Mouse (Mus musculus) B cell, adult 2 months (primary cell): ENCODE data around the gene Ecm1.

Experiments used
- DNase-seq, 2 experiments: peaks; one replicate each; pipeline ENCODE4 v3.0.0; 2022

Gene Ecm1

DNA sequence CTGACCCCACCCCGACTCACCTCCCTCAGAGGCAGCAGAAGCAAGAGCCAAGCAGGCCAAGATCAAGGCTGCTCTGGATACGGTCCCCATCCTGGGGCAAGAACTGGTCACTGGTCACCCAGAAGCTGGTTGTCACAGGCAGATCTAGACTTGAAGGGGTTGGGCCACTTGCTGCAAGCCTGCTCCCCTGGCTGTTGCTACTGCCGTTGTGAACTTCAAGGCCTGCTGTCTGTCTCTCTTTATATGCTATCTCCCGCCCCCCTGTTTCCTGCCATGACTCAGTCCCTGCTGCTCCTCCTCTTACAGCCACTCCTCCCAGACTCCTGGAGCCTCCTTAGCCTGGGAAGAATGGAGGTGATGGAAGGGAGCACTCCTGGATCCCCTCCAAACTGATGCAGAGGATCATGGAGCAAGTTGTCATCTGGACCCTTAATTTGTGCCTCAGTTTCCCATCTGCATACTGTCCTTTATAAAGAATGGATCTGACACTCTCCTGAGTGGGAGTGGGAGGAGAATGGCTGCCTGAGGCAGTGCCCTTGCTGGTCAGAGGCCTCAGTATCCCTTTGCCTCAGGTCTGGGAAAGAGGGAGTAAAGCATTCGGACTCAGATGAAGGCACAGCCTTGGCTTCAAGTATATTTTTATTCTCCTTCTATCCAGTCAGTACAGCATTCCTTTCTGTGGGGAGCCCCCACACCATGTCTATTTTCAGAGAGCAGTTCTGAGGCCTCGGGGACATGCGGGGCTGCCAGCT, at the start of gene Ecm1:
Gene Ecm1, minus strand, starts transcription at position 217 of the 752 bp plus-strand sequence.
- no peak for DNase-seq

DNA sequence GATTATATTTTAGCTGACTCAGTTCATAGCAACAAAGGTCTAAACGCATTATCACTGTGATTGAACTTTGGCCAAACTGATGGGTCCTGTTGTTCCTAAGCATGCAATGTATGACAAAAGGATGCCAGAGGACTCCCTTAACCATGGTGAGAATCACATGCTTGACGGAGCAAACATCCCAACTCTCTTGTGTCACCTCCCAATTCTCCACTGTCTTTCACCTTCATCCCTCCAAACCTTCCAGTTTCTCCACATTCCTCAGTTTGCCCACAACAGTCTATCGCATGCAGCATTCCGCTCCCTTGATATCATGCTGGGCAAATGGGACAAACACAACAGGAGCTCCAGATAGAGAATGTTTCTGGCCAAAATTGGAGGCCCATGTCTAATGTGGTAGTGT, 46.1 kb upstream of the Ecm1 start:
- no peak for DNase-seq

DNA sequence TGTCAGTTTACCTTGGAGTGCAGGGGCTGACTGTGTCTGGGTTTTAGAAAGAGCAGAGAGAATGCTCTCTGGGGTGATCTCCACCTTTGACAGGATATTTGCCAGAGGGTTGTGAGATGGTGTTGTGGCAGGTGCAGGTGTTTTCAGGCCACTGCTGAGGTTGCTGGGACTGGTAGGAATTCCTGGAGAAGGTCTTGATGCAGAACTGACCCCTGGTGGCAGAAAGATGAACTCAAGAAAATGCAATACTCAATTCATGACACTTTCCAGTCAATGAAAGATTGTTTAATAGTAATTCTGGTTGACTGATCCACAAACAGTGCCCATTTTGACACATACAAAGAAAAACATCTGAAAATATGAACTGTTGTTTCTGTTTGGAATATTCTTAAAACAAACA, 32.6 kb upstream of the Ecm1 start:
- peak; percentile 48 to 55 for DNase-seq

DNA sequence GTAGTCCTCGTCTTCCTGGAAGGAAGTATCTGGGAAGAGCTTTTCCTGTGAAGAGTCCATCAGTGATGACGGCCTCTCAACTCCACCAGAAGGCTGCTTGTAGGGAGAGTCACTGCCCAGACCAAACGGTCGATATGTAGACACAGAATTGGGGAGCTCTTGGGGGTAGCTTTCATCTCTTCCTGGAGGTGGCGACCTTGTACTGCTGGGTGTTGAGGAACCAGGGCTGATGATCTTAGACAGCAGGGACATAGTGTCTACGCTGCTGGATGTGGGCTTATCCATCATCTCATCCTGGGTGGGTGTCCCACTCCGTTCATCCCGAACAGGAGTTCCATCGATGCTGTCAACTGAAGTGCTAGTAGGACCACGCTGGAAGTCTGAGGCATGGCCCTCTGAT, 26.2 kb upstream of the Ecm1 start:
- DNase-seq, result no peak

DNA sequence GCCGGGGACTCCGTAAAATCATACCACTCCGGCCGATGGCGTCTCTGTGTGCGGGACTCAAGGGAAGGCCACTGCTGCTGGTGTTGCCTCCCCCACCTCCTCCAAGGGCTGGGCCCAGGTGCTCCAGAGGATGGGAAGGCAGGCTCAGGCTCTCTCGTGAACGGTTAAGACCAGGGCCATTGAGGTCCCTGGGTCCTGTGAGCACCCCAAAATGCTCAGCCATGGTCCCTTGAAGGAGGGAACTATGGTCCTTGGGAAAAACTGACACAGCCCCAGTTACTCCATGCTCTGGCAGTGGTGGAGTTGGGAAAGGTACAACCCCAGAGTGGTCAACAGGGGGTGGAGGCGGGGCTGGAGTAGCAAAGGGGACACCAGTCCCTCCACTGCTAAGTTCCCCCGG, 24.4 kb upstream of the Ecm1 start:
- no peak for DNase-seq

DNA sequence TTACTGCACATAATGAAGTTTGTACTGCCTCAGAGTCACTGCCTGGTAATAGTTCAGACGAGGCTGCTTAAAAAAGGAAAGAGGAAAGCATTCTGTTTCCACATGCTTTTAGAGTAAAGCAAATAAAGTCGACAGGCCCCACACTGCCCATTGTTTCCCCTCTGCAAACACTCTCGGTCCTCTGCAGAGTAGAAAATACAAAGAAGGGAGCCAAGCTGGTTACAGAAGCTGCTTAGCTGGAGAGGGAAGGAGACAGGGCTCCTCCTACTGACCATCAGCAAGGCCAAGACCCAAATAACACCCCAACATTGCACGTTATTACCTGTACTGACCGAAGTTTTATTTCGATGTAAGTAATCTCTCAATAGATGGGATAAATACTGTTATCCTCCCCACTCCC, 23.6 kb upstream of the Ecm1 start:
- no peak for DNase-seq

DNA sequence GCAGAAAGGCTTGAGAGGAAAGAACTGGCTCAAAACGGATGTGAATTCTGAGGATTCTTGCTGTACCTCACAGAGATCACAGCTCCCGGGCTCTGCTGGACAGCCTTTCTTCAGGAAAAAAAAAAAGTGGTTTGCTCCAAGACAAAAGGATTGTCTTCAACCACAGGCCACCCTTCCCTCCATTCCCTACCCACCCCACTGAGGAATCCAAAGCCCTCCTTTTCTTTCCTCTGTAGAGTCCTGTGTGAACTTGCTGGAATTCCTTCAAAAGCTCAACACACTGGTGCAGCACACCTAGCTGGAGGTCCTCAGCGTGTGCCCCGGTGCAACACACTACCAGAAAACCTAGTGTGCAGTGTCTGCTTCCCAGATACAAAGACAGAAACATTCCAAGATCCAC, 22.4 kb upstream of the Ecm1 start:
- DNase-seq, result no peak

DNA sequence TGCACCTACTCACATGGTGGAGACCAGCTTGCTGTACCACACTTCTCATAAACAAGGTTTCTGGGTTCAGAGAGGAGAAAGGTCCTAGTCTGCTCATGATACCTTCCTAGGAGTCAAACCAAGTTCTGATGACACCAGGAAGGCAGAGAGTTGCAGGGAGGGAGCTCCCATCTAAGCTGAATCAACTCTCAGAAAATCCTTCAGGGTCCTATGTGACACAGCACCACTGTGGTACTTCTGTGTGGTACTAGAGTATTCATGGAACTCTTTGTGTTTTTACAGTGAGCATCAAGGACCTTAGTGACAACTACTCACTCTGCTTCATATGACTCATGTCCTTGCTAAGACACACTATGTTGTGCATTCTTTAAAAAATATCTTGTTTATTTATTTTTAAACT, 21.3 kb upstream of the Ecm1 start:
- no peak for DNase-seq

DNA sequence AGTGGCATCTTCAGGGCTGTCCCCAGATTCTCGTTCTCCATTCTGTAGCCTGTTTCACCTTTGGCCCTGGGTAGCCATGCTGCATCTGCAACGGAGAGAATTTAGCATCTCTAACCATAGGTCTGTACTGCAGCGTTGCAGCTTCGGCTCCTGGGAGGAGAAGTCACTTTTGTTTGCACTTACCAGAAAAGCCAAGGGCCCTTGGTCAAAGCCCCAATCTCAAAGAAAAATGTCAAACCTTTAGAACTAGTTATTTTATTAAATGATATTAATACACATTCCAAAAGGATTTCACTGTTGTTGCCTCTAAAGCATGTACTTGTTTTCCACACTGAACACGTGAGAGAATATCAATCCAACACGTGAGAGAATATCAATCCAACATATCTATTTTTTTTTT, 20.7 kb upstream of the Ecm1 start, which contains the start of gene Tars2:
Gene Tars2, minus strand, starts transcription at position 101 of the 400 bp plus-strand sequence.
- DNase-seq, result no peak

DNA sequence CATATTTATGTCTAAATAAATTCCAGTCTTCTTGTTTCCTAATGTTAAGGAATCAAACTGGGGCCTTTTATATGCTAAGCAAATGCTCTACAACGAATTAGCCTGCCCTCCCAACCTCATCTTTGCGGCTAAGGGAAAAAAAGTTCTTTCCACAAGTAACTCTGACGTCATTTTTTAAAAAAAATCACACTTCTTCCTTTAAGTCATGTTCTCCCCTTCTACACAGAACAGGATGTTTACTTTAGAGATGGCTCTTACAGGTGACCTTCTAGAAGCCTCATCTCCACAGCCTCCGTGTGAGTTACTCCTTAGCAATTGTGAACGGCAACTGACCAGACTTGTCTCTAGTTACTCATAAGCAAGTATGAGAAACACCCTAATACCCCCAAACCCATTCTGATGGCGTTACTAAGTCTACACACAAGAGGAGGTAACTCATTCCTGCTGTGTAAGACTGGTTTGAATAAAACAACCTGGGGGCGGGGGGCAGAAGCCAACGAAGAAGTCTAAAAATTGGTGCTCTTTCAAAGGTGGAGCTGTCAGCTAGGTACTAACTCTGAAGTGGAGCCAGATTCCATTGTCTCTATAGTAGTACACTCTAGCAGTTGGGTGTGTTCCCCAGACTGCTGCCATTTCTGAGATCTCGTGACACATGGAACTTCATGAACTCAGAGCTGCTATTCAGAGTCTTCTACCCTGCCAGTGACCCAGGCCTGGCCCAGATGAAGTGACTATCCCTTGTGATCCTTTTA, 19.3 kb upstream of the Ecm1 start:
- no peak for DNase-seq

DNA sequence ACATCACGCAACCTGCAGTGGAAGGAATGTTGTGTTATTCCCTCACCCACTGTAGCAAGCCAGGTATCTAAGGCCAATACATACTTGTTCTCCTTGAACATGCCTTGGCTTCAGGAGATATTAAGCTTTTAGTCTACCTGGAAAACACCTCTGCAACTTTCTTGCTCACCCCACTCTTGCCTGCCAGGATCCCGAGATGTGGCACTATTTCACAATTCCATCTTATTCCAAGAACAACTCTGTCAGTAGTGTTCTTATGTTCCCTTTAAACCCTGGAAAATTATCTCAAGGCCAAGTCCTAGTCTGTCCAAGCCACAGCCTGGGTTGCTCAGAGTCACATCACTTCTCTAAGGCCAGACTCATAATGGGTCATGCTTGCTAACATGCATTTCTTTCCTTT, 17.4 kb upstream of the Ecm1 start:
- no peak for DNase-seq

DNA sequence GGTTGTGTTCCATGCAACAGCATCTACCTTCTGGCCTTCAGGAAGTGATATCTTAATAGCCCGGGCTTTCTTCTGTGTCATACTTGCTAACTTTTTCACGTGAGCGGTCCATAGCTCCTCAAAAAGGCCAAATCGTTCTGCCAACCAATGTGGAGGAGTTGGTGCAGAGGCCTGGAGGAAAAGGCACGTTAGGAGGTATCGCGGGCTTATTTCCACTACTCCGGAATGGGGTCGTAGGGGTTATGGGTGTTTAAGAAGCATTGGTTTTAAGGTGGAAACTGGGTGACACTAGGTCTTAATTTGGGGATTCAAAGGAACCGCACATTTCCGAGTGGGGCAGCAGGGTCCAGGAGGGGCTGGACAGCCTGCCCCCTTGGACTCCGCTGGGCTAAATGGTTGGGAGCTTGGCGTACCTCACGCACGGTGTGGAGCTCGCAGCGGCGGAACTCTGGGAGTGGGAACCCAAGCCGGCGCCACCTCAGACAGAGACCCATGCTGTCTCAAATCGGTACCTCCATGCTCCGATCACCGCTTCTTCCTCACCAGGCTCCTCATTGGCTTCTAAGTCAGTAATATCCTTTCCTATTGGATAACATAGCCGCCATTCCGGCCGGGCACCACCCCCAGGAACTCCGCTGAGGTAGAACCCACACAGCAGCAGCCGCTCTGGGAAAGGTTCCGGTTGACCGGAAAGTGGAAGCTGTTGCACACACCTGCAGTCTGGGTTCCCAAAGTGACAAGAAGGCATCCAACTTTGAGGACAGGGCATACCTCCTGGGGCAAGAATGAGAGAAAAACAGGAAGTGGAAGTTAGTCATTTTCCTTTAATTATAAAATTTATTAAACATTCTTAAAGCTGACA, 15.2 kb upstream of the Ecm1 start:
- peak; percentile 85 to 86 for DNase-seq

DNA sequence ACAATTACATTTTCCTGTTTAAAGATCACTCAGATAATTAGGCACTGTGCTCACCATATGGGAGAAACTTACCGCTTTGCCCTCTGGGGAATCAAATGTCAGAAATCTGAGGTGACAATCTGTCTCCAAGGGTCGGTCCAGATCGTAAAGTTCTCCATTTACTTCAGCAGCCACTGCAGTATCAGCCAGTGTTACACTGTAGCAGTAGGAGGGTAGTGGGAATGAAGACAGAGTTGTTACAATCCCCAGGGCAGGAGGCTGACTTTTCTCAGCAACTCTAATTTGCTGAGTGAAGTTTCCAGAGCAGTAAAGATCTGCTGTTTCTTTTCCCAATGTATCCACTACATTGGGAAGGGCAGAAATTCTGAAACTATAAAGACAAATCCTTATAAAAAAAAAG, 13.6 kb upstream of the Ecm1 start:
- no peak for DNase-seq

DNA sequence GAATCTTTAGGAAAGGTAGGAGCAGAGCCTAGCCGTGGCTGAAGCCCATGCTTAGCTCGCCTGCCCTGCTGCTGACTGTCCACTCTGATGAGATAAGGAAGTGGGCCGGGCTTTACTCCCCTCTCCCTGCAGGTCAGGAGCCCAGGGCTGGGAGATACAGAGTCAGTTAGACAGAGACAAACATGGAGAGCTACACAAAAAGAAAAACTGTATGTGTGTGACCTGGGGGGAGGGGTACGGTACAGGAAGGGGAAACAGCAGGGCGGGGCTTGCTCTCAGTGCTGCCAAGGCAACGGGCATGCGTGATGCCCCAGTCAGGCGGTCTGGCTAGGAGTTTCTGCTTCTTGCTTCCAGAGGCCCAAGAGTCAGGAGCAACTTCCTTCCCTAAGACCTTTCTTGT, 1.0 kb upstream of the Ecm1 start:
- DNase-seq, result no peak

DNA sequence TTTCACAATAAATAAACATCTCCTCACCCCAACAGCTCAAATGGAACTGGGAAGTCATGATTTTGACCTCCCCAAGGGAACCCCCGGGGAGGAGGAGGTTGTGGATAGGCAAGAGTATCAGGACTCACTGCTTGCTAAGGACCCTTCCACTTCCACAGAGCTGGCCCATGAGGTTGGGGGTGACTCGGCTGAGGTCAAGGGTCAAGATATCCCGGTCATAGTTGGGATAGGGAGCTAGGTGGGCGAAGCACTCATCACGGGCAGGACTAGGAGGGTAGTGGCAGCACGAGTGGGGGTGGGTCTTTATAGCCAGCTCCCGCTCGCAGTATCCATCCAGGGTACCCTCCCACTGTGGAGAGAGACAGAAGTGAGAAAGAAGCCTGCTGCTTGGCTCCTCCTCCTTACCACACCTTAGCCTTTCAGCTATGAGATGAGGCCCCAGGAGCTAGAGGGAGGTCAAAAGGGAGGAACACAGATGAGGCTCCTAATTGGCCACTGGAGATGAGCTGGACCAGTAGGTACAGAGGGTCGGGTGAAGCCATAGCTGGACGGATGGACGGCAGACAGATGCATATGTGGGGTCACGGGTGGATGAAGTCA, 4.2 kb downstream of the Ecm1 start:
- no peak for DNase-seq

DNA sequence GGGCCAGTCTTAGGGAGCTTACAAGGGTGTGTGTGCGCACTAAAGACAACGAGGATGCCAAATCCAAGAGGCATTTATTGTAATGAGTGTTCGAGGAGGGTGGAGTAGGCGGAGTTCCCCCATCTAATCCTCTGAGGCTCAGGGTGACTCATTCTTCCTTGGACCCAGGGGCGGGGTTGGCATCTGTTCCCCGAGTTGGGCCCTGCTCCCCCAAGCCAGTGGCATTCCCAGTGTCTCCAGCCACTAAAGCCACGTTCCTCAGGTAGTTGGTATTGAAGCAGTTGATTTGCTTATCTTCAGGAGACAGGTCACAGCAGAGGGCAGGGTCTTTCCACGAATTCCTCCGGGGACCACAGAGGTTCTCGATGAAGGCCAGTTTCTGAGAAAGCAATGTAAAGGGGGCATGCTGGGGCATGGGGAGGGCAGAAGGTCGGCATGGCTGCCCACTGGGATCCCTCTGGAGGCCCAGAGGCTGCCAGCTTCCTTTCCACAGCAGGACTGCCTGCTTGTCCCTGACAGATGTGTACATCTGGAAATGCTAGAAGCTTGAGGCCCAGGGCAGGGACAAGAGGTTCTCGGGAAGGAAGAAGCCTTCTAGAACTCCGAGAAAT, 5.2 kb downstream of the Ecm1 start:
- no peak for DNase-seq

DNA sequence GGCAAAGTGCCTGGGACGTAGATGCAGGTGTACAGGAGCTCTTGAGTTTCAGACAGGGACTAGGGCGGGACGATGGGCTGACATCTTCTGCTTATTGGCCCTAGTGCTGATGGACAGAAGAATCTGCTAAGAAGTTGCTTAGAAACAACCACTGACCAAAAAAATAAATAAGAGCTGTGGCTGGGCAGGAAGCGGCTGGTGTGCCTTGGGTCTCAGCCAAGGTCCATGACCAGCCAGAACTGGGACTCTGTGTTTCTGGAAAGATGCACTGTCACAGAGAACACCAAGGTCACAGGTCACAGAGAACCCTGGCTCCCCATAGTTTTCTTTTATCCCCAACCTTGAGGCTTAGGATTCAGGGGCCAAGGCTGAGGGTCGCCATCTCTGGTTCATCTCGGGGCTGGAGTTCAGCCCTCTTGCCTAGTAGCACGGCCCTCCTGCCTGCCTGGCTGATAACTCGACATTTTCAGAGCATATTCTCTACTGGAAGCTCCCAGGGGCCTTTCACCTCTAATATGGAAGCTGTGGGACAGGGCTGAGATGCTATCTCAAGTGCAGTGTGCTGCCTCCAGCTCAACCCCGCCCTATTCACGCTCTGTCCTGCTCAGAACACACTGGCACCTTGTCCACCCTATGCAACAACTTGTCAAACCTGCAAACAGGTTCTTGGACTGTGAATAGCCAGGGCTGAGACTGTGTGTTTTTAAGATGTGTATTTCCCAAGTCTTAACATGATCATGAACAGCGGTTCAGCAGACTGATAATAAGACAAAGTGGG, 6.4 kb downstream of the Ecm1 start:
- DNase-seq, result no peak

DNA sequence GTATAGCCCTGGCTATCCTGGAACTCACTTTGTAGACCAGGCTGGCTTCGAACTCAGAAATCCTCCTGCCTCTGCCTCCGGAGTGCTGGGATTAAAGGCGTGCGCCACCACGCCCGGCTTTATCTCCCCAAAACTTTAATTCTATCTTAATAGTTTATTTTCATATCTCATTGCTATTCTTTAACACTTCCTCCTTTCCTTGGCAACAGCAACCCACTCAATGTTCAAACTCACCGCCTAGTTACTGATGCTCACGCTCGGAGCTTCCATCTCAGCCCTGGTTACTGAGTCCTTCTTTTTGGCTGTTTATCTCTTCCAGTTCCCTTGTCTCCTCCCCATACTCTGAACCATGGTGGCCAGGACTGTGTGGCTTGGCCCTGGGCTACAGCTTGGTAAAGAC, 7.1 kb downstream of the Ecm1 start:
- DNase-seq, result no peak

DNA sequence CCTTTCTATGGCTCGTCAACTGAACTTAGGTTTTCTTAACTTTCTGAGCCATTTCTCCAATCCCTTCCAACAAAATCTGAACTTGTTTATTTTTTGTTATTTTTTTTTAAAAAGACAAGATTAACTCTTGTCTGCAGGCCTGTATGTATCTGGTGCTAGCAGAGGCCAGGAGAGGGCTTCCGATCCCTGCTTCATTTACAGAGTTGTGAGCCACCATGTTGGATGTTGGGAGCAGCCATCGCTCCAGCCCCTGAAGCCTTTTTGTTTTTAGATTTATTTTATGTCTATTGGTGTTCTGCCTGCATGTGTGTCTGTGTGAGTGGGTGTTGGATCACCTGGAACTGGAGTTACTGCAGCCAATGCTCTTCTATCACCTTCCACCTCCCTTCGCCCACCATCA, 7.6 kb downstream of the Ecm1 start:
- DNase-seq, result no peak

DNA sequence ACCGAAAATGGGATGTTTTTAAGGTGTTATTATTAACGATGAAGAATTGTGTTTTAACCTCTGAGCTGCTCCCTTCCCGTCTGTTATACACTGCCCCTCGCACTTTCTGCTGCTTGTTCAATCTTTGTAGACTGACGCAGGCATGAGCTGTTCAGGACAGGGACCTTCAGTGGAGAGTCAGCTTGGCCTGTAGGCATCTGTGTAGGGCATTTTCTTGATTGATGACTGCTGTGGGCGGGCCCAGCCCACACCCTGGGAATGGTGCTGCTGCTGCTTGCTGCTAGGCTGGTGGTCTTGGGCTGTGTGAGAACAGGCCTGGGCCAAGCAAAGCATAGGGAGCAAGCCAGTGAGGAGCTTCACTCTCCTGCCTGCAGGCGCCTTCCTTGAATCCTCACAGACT, 8.9 kb downstream of the Ecm1 start:
- DNase-seq, result no peak

DNA sequence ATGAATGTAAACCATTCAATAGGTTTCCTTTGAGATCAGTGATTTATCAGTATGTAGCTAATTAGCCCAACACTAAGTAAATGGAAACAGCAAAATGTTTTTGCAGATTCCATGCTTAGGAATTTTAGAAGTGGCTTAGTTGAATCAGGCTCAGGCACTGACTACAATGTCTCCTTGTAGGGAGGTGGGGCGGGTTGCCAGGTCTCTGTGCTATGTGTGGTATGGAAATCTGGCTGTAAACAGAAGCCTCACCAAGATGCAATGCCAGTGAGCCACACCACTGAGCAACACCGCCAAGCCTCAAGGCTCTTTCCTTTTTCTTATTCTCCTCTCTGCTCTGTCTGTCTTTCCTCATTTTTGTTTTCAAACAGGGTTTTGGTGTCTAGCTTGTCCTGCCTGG, 10.5 kb downstream of the Ecm1 start:
- no peak for DNase-seq
